Mouse (Mus musculus): ENCODE results near the gene Tcirg1. TPM values are rescaled to one million over a fixed set of nuclear protein-coding genes. Genes with fewer than 3 reads are reported as not detected.
A peak's percentile ranks its signal among the peaks of the same experiment; 100 is the strongest.

The Tcirg1 gene
- polyA plus RNA-seq, 1 experiment from 2014 or later, result 20.3 TPM

GRCm38 (mm10) chr19:3907876-3908660 is 1.1 kb upstream of the Tcirg1 start:
- 81% methylated on average over 8 of the region's 8 CpGs for WGBS
- Histone ChIP-seq H3K4me1 (peaks cover 40% of the 10 kb centered on the region), H3K27me3 (replicated peaks) (no peaks in the 10 kb centered on the region), H3K27ac (replicated peaks) (no peak overlapping the region), H3K36me3 (peaks cover 29% of the 10 kb centered on the region), H3K9me3 (replicated peaks) (no peaks in the 10 kb centered on the region), H3K4me2 (peak overlapping the region; percentile 83), H3K4me3 (replicated peaks) (no peak overlapping the region), H3K9ac (replicated peaks) (no peak overlapping the region)
- ATAC-seq (ENCODE audit: low FRiP score), result no peak

- H3K4me1 ChIP-seq, result peaks cover 30% of the 10 kb centered on the region
- ATAC-seq (ENCODE audit: low FRiP score), result no peak
- H3K4me2 ChIP-seq, result peak overlapping the region; percentile 83
- 47% methylated on average over 10 of the region's 10 CpGs for WGBS
- H3K36me3 ChIP-seq, result peaks cover 29% of the 10 kb centered on the region
- H3K9me3 ChIP-seq (replicated peaks), result no peaks in the 10 kb centered on the region
- H3K9ac ChIP-seq (replicated peaks), result peak overlapping the region; percentile 44
- H3K27me3 ChIP-seq (replicated peaks), result no peaks in the 10 kb centered on the region
- H3K27ac ChIP-seq (replicated peaks), result no peak overlapping the region
- H3K4me3 ChIP-seq (replicated peaks), result peak overlapping the region; percentile 49
Observed at GRCm38 (mm10) chr19:3906326-3906725, 607 bp downstream of the Tcirg1 start.

- ATAC-seq (ENCODE audit: low FRiP score), result no peak
- H3K36me3 ChIP-seq, result peaks cover 22% of the 10 kb centered on the region
- peak overlapping the region; percentile 61 for H3K27ac ChIP-seq (replicated peaks)
- H3K27me3 ChIP-seq (replicated peaks), result no peaks in the 10 kb centered on the region
- H3K9me3 ChIP-seq (replicated peaks), result no peaks in the 10 kb centered on the region
- 68% methylated on average over 6 of the region's 6 CpGs for WGBS
- no peak overlapping the region for H3K9ac ChIP-seq (replicated peaks)
- H3K4me1 ChIP-seq, result peaks cover 25% of the 10 kb centered on the region
- H3K4me3 ChIP-seq (replicated peaks), result peak overlapping the region; percentile 49; the same call in 1 of the 2 replicates
- peak overlapping the region; percentile 83 for H3K4me2 ChIP-seq
Observed at GRCm38 (mm10) chr19:3905261-3905969, 1.5 kb downstream of the Tcirg1 start.

GRCm38 (mm10) chr19:3904363-3904675 is 2.6 kb downstream of the Tcirg1 start:
- Histone ChIP-seq H3K27ac (replicated peaks) (no peak overlapping the region), H3K9me3 (replicated peaks) (no peaks in the 10 kb centered on the region), H3K36me3 (peaks cover 11% of the 10 kb centered on the region), H3K9ac (replicated peaks) (no peak overlapping the region), H3K4me2 (0 out of 2 replicates have a peak overlapping the region, but pooled peaks have one; percentile 83), H3K27me3 (replicated peaks) (no peaks in the 10 kb centered on the region), H3K4me3 (replicated peaks) (no peak overlapping the region), H3K4me1 (peaks cover 23% of the 10 kb centered on the region)
- ATAC-seq (ENCODE audit: low FRiP score), result no peak
- 69% methylated on average over 10 of the region's 10 CpGs for WGBS

- no peak overlapping the region for H3K27ac ChIP-seq (replicated peaks)
- H3K27me3 ChIP-seq (replicated peaks), result no peaks in the 10 kb centered on the region
- H3K4me1 ChIP-seq, result peaks cover 23% of the 10 kb centered on the region
- H3K9me3 ChIP-seq (replicated peaks), result no peaks in the 10 kb centered on the region
- no peak overlapping the region for H3K9ac ChIP-seq (replicated peaks)
- WGBS, result 64% methylated on average over 25 of the region's 25 CpGs
- no peak overlapping the region for H3K4me2 ChIP-seq
- H3K4me3 ChIP-seq (replicated peaks), result no peak overlapping the region
- ATAC-seq (ENCODE audit: low FRiP score), result no peak
- H3K36me3 ChIP-seq, result peaks cover 6% of the 10 kb centered on the region
Observed at GRCm38 (mm10) chr19:3903648-3904362, 3.1 kb downstream of the Tcirg1 start.

GRCm38 (mm10) chr19:3902966-3903365 is 4.0 kb downstream of the Tcirg1 start:
- Histone ChIP-seq H3K4me2 (no peak overlapping the region), H3K27me3 (replicated peaks) (no peaks in the 10 kb centered on the region), H3K27ac (replicated peaks) (no peak overlapping the region), H3K9me3 (replicated peaks) (no peaks in the 10 kb centered on the region), H3K4me1 (peaks cover 21% of the 10 kb centered on the region), H3K4me3 (replicated peaks) (no peak overlapping the region), H3K36me3 (no peaks in the 10 kb centered on the region), H3K9ac (replicated peaks) (no peak overlapping the region)
- 81% methylated on average over 12 of the region's 12 CpGs for WGBS
- no peak for ATAC-seq (ENCODE audit: low FRiP score)

- no peak overlapping the region for H3K9ac ChIP-seq (replicated peaks)
- no peak overlapping the region for H3K4me2 ChIP-seq
- 0 out of 2 replicates have a peak, but pooled peaks cover 14% of the 10 kb centered on the region for H3K4me1 ChIP-seq
- no peak overlapping the region for H3K4me3 ChIP-seq (replicated peaks)
- no peak overlapping the region for H3K27ac ChIP-seq (replicated peaks)
- ATAC-seq (ENCODE audit: low FRiP score), result no peak
- no peaks in the 10 kb centered on the region for H3K9me3 ChIP-seq (replicated peaks)
- H3K36me3 ChIP-seq, result peaks cover 18% of the 10 kb centered on the region
- no peaks in the 10 kb centered on the region for H3K27me3 ChIP-seq (replicated peaks)
- WGBS, result 93% methylated on average over 4 of the region's 4 CpGs
Observed at GRCm38 (mm10) chr19:3899618-3900017, 7.3 kb downstream of the Tcirg1 start.

- 89% methylated on average over 7 of the region's 7 CpGs for WGBS
- Histone ChIP-seq H3K4me3 (replicated peaks) (no peak overlapping the region), H3K36me3 (peaks cover 22% of the 10 kb centered on the region), H3K27ac (replicated peaks) (no peak overlapping the region), H3K27me3 (replicated peaks) (no peaks in the 10 kb centered on the region), H3K4me2 (no peak overlapping the region), H3K9ac (replicated peaks) (no peak overlapping the region), H3K9me3 (replicated peaks) (no peaks in the 10 kb centered on the region), H3K4me1 (0 out of 2 replicates have a peak, but pooled peaks cover 14% of the 10 kb centered on the region)
- ATAC-seq (ENCODE audit: low FRiP score), result no peak
Observed at GRCm38 (mm10) chr19:3898952-3899351, 8.0 kb downstream of the Tcirg1 start.

GRCm38 (mm10) chr19:3897557-3897956 is 9.4 kb downstream of the Tcirg1 start:
- Histone ChIP-seq H3K27ac (replicated peaks) (no peak overlapping the region), H3K4me3 (replicated peaks) (no peak overlapping the region), H3K4me2 (no peak overlapping the region), H3K9me3 (replicated peaks) (no peaks in the 10 kb centered on the region), H3K9ac (replicated peaks) (no peak overlapping the region), H3K4me1 (0 out of 2 replicates have a peak, but pooled peaks cover 14% of the 10 kb centered on the region), H3K36me3 (peaks cover 36% of the 10 kb centered on the region), H3K27me3 (replicated peaks) (no peaks in the 10 kb centered on the region)
- WGBS, result 93% methylated on average over 5 of the region's 5 CpGs
- no peak for ATAC-seq (ENCODE audit: low FRiP score)

GRCm38 (mm10) chr19:3896208-3896607 is 10.7 kb downstream of the Tcirg1 start:
- Histone ChIP-seq H3K9ac (replicated peaks) (no peak overlapping the region), H3K27ac (replicated peaks) (peak overlapping the region; percentile 71), H3K4me2 (no peak overlapping the region), H3K27me3 (replicated peaks) (no peaks in the 10 kb centered on the region), H3K4me3 (replicated peaks) (no peak overlapping the region), H3K9me3 (replicated peaks) (no peaks in the 10 kb centered on the region), H3K36me3 (peaks cover 48% of the 10 kb centered on the region), H3K4me1 (0 out of 2 replicates have a peak, but pooled peaks cover 14% of the 10 kb centered on the region)
- WGBS, result 91% methylated on average over 10 of the region's 10 CpGs
- no peak for ATAC-seq (ENCODE audit: low FRiP score)

GRCm38 (mm10) chr19:3895171-3895631 is 11.7 kb downstream of the Tcirg1 start:
- no peaks in the 10 kb centered on the region for H3K9me3 ChIP-seq (replicated peaks)
- ATAC-seq (ENCODE audit: low FRiP score), result peak; percentile 83
- H3K9ac ChIP-seq (replicated peaks), result no peak overlapping the region
- H3K27me3 ChIP-seq (replicated peaks), result no peaks in the 10 kb centered on the region
- H3K27ac ChIP-seq (replicated peaks), result peak overlapping the region; percentile 71
- 6% methylated on average over 3 of the region's 3 CpGs for WGBS
- no peak overlapping the region for H3K4me3 ChIP-seq (replicated peaks)
- H3K36me3 ChIP-seq, result peaks cover 58% of the 10 kb centered on the region
- 0 out of 2 replicates have a peak, but pooled peaks cover 14% of the 10 kb centered on the region for H3K4me1 ChIP-seq
- no peak overlapping the region for H3K4me2 ChIP-seq
